Mouse (Mus musculus) C2C12 (cell line): ENCODE measurements at regions not wholly inside any gene's neighbourhood (a gene's known extent, or its start where the extent isn't known, plus 50 kb on each side); places are given as distances from the start of the nearest gene placed in this dataset.

Source experiments
- CEBPB ChIP-seq: IDR thresholded peaks from one replicate; pipeline ENCODE4 v1.6.1; 2011; ENCODE audit warnings: low read depth, mild to moderate bottlenecking, control low read depth, moderate library complexity
- CTCF ChIP-seq: IDR thresholded peaks from one replicate; pipeline ENCODE4 v1.5.1; 2011; ENCODE audit not compliant: control insufficient read depth, insufficient read depth, insufficient read length
- MYOD1 ChIP-seq: IDR thresholded peaks from one replicate; pipeline ENCODE4 v1.6.1; 2011; ENCODE audit warnings: low read depth; ENCODE audit not compliant: control insufficient read depth, insufficient read length

DNA sequence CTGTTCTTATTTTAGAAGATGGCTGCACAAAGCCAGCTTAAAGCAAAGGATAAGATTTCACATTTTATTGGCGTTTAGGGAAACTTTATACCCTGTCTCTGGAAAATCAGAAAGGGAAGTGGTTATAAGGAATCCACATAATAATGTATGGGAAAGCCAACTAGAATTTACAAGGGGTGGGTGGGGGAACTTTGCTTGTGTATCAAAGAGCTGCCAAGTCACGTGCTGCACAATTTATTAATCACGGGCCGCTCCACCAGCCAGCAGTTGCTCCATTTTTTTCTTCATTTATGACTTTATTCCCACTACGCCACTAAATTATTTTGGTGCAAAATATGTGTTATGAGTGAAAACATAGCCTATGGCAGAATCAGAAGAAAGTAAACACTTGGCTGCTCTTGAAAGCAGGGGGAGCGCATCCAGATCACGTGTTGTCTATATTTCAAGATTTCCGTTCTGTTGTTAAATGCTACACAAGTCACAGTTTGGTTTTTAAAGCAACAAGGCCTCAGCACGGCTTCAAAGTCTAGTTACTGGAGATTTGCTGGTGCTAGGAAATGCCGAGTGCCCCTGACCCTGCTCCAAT is 123.9 kb upstream of the Ferd3l start:
- TF ChIP-seq CTCF (no peak), CEBPB (no peak), MYOD1 (no peak)
